Mouse (Mus musculus): ENCODE results near the gene Evc2.

DNA sequence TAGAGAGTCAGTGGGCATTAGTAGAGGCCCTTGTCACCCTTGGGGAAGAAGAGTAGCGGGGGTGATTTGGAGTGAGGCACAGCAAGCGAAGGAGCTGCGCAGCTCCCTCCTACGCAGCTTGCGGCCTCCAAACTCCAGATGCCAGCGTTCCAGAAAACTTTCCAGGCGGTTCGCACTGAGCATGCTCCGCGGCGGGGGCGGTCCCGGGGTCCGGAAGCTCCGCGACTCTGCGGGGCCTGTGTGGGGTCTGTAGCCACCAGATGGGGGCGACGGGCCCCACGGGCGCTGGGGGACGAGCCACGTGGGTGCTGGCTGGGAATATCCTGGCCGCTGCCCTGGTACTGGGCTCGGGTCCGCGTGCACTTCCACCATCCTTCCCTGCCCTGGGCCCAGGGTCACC is at the start of gene Evc2:
- TF ChIP-seq CTCF (IDR thresholded peaks at IDR 0.05) (peak; percentile 41), EP300 (IDR thresholded peaks at IDR 0.05) (no peak)
